Mouse (Mus musculus) left cerebral cortex, postnatal 10 days (tissue): ENCODE measurements around the gene Lnx1. TPM values are rescaled to one million over a fixed set of nuclear protein-coding genes. Genes with fewer than 3 reads are reported as not detected.

Experiments used
- DNase-seq, 2 experiments: peaks; one replicate each; pipeline ENCODE4 v3.0.0; 2021 to 2022; ENCODE audit warnings: low spot score in 2 of 2, mixed read lengths in 1 of 2; ENCODE audit errors: extremely low spot score in 1 of 2
- intact Hi-C: fragments of 180-260 bp; cut with DNase I; formaldehyde crosslinking; loops from one replicate; pipeline ENCODE4 v1.15.1; 2025
- total RNA-seq, 2 experiments: library from RNA; stranded (reverse); gene quantifications; 2 replicates each; pipeline ENCODE4 v1.2.3; 2021

The Lnx1 gene
- total RNA-seq, 2 experiments from 2014 or later = 30.6 to 32.6 TPM

DNA sequence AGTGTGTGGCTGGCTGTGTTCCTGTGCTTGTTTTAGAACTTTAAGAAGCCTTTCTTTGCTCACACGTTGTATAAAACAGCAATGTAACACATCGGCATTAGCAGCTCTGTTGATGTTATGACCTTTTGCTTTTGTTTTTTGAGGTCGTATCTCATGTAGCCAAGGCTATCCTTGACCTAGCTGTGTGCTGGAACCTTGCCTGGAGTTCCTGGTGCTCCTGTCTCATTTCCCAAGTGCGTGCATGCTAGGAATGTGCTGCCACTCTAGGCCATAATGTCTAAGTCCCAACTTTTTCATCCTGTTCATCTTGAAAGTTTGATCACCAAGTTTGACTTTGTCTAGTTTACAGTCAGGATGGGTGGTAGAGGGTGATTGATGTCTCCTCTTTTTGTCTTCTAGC lies 157.1 kb downstream of the Lnx1 start:
- DNase-seq = no peak
- intact Hi-C loops = no loop called here

Other genes starting within 250 kb of the Lnx1 start
- 10 to 100 TPM; 25.7 to 26.6 TPM for gene Scfd2, start 171.2 kb downstream of the Lnx1 start, total RNA-seq
- gene Fip1l1, start 167.5 kb downstream of the Lnx1 start, total RNA-seq = 10 to 100 TPM; 59.4 to 62.3 TPM